Mouse (Mus musculus) CH12.LX (cell line): ENCODE results near the gene Rrm2. TPM values are rescaled to one million over a fixed set of nuclear protein-coding genes. Genes with fewer than 3 reads are reported as not detected.
"Not testable (repeated sequence)": the region's sequence is repeated elsewhere in the genome, so short reads cannot be mapped to it uniquely, and the experiment has no call there.

ENCODE experiments used
- DNase-seq: peaks from one replicate; pipeline ENCODE4 v3.0.0-alpha.2; 2013; ENCODE audit errors: extremely low read depth
- H3K27ac ChIP-seq: 2 replicates; pipeline ENCODE4 v1.5.1; 2012; ENCODE audit warnings: low read depth, mild to moderate bottlenecking, control low read depth, moderate library complexity; ENCODE audit not compliant: insufficient read depth
- H3K27me3 ChIP-seq: replicated peaks from 2 replicates; pipeline ENCODE3; 2012; ENCODE audit warnings: inconsistent platforms
- H3K36me3 ChIP-seq, 2 experiments: replicated peaks in 1 of 2; 2 replicates each; pipeline versions ENCODE3 to v1.6.1; 2012; ENCODE audit warnings: inconsistent platforms in 1 of 2, low read length in 1 of 2, mild to moderate bottlenecking in 1 of 2, mixed read lengths in 1 of 2, moderate library complexity in 1 of 2; ENCODE audit not compliant: control insufficient read depth in 1 of 2, insufficient read depth in 1 of 2
- H3K4me1 ChIP-seq, 2 experiments: 2 replicates each; pipeline ENCODE4 v1.6.1; 2012; ENCODE audit warnings: inconsistent platforms in 1 of 2, moderate library complexity in 1 of 2; ENCODE audit not compliant: insufficient read depth in 2 of 2, control insufficient read depth in 1 of 2
- H3K4me2 ChIP-seq: 2 replicates; pipeline ENCODE4 v1.6.1; 2012; ENCODE audit warnings: low read depth, mild to moderate bottlenecking, control low read depth; ENCODE audit not compliant: poor library complexity, insufficient read depth, severe bottlenecking
- H3K4me3 ChIP-seq, 3 experiments: fragments of 150-350 bp in 1 of 3; sonication (generic) in 1 of 3; replicated peaks in 1 of 3; 2 replicates each; pipeline versions ENCODE3 to v1.5.1; 2011 to 2012; ENCODE audit warnings: low read depth in 2 of 3, low read length in 2 of 3, mild to moderate bottlenecking in 2 of 3, moderate library complexity in 2 of 3, control low read depth in 1 of 3, improper control_type of control experiment in 1 of 3, inconsistent platforms in 1 of 3, mixed read lengths in 1 of 3; ENCODE audit not compliant: poor library complexity in 1 of 3
- H3K79me2 ChIP-seq: replicated peaks from 2 replicates; pipeline ENCODE4 v1.6.1; 2012; ENCODE audit warnings: mild to moderate bottlenecking, moderate library complexity; ENCODE audit not compliant: control insufficient read depth, poor library complexity, insufficient read depth, severe bottlenecking; ENCODE audit errors: extremely low read depth
- H3K9ac ChIP-seq: 2 replicates; pipeline ENCODE4 v1.6.1; 2012; ENCODE audit warnings: low read depth, mild to moderate bottlenecking, control low read depth, moderate library complexity; ENCODE audit not compliant: insufficient read depth
- H3K9me3 ChIP-seq: replicated peaks from 2 replicates; pipeline ENCODE3; 2012; ENCODE audit warnings: low read length, inconsistent platforms, mixed read lengths
- CTCF ChIP-seq, 2 experiments: IDR thresholded peaks in 1 of 2; conservative IDR thresholded peaks in 1 of 2; 2 replicates each; pipeline ENCODE4 v1.5.1; 2011 to 2012; ENCODE audit warnings: low read depth in 2 of 2, low read length in 2 of 2, improper control_type of control experiment in 1 of 2, inconsistent platforms in 1 of 2, mild to moderate bottlenecking in 1 of 2, moderate library complexity in 1 of 2
- ELF1 ChIP-seq: IDR thresholded peaks from 2 replicates; pipeline ENCODE4 v1.6.1; 2014; ENCODE audit warnings: low read depth, mild to moderate bottlenecking, inconsistent platforms, low read length, improper control_type of control experiment
- EP300 ChIP-seq: IDR thresholded peaks from 2 replicates; pipeline ENCODE4 v1.6.1; 2011; ENCODE audit warnings: low read length, improper control_type of control experiment
- IRF4 ChIP-seq: IDR thresholded peaks from 2 replicates; pipeline ENCODE4 v1.6.1; 2014; ENCODE audit warnings: low read depth, mild to moderate bottlenecking, inconsistent platforms, low read length, improper control_type of control experiment
- JUND ChIP-seq: conservative IDR thresholded peaks from 2 replicates; pipeline ENCODE4 v1.6.1; 2011; ENCODE audit warnings: low read depth, low read length, improper control_type of control experiment
- MAFK ChIP-seq: IDR thresholded peaks from 2 replicates; pipeline ENCODE4 v1.6.1; 2011; ENCODE audit warnings: low read length, improper control_type of control experiment; ENCODE audit not compliant: insufficient replicate concordance
- MAZ ChIP-seq: IDR thresholded peaks from 2 replicates; pipeline ENCODE4 v1.6.1; 2012; ENCODE audit warnings: low read depth, mild to moderate bottlenecking, inconsistent platforms, low read length, improper control_type of control experiment, moderate library complexity
- MXI1 ChIP-seq: IDR thresholded peaks from 2 replicates; pipeline ENCODE4 v1.6.1; 2011; ENCODE audit warnings: mild to moderate bottlenecking, low read depth, low read length, improper control_type of control experiment
- NRF1 ChIP-seq: IDR thresholded peaks from 2 replicates; pipeline ENCODE4 v1.6.1; 2014; ENCODE audit warnings: low read depth, mild to moderate bottlenecking, inconsistent platforms, low read length, improper control_type of control experiment, moderate library complexity
- PAX5 ChIP-seq: IDR thresholded peaks from 2 replicates; pipeline ENCODE4 v1.6.1; 2012; ENCODE audit warnings: low read length, inconsistent platforms, mixed read lengths
- RAD21 ChIP-seq: IDR thresholded peaks from 2 replicates; pipeline ENCODE4 v1.6.1; 2011; ENCODE audit warnings: low read depth, mild to moderate bottlenecking, low read length, improper control_type of control experiment, moderate library complexity
- SIN3A ChIP-seq: IDR thresholded peaks from 2 replicates; pipeline ENCODE4 v1.6.1; 2012; ENCODE audit warnings: low read length, improper control_type of control experiment, inconsistent platforms
- SMC3 ChIP-seq: IDR thresholded peaks from 2 replicates; pipeline ENCODE4 v1.6.1; 2011; ENCODE audit warnings: low read depth, low read length, improper control_type of control experiment
- TCF12 ChIP-seq: IDR thresholded peaks from 2 replicates; pipeline ENCODE4 v1.6.1; 2014; ENCODE audit warnings: low read depth, mild to moderate bottlenecking, inconsistent platforms, low read length, improper control_type of control experiment
- USF2 ChIP-seq: conservative IDR thresholded peaks from 2 replicates; pipeline ENCODE4 v1.6.1; 2011; ENCODE audit warnings: low read depth, low read length, improper control_type of control experiment
- ZKSCAN1 ChIP-seq: IDR thresholded peaks from 2 replicates; pipeline ENCODE4 v1.6.1; 2012; ENCODE audit warnings: low read depth, inconsistent platforms, low read length, improper control_type of control experiment, borderline replicate concordance
- ZNF384 ChIP-seq: IDR thresholded peaks from 2 replicates; pipeline ENCODE4 v1.6.1; 2012; ENCODE audit warnings: low read depth, low read length, improper control_type of control experiment, inconsistent platforms
- dilution Hi-C: fragments of 300-500 bp; cut with MboI; formaldehyde crosslinking; loops from 2 replicates; pipeline ENCODE4 v1.14.3; 2020; ENCODE audit warnings: low sequenced_read_pairs; ENCODE audit not compliant: extremely low pct_unique_long_range_greater_than_20kb, extremely low pct_ligation_motif_present
- in situ Hi-C: fragments of 300-500 bp; cut with MboI; formaldehyde crosslinking; loops from 3 replicates; pipeline ENCODE4 v1.14.3; 2019; ENCODE audit warnings: low sequenced_read_pairs, low pct_ligation_motif_present, low pct_unique_long_range_greater_than_20kb, mixed read lengths
- polyA plus RNA-seq: library from polyadenylated mRNA; unstranded; fragments of >175 nt; gene quantifications from 2 replicates; pipeline ENCODE4 v1.2.1, GENCODE M21; 2012; ENCODE audit warnings: low read depth; ENCODE audit not compliant: insufficient read length
- total RNA-seq, 2 experiments: library from RNA; depleted of rRNA; stranded (reverse); fragments of 300-350 nt in 1 of 2; fragments of >200 nt in 1 of 2; gene quantifications; 2 replicates each; pipeline ENCODE4 v1.2.3; 2012 to 2014

The Rrm2 gene
- total and polyA plus RNA-seq, 3 experiments: 89.0 to 214 (median 180) TPM

DNA sequence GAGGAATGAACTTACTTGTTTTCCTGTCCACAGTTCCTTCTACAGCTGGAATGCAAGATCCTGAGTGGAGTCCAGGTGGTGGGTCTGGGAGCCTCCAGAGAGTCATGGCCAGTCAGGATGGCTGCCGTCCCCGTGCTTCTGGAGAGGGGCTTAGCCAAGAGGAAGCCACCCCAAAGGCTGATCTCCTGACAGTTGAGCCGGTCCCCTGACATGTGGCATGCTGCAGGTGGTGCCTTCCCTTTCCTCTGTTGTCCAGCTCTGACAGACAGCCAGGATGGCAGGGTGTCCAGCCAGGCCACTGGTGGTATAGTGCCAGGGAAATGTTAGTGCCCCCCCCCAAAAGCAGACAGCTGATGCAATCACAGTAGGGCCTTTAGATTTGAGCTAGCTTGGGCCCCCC, 9.5 kb upstream of the Rrm2 start:
- Histone ChIP-seq H3K27me3 (no peaks in the 10 kb centered on the region), H3K79me2 (no peaks in the 10 kb centered on the region), H3K9ac (no peak overlapping the region), H3K4me3 (no peak overlapping the region), H3K4me1 (peaks cover 3 to 9% of the 10 kb centered on the region in 2 experiments; a peak in 3 of 4 replicates), H3K9me3 (no peaks in the 10 kb centered on the region), H3K27ac (no peak overlapping the region), H3K4me2 (no peak overlapping the region), H3K36me3 (peaks cover 0 to 11% of the 10 kb centered on the region in 2 experiments)
- dilution Hi-C loops (no loop called here), in situ Hi-C loops (loop anchor here (5.0 kb wide), 2 partner anchors 96 to 221 kb away; no protein-coding TSS in a partner anchor)
- TF ChIP-seq ZKSCAN1 (no peak), IRF4 (no peak), ELF1 (no peak), EP300 (no peak), NRF1 (no peak)
- no peak for DNase-seq

DNA sequence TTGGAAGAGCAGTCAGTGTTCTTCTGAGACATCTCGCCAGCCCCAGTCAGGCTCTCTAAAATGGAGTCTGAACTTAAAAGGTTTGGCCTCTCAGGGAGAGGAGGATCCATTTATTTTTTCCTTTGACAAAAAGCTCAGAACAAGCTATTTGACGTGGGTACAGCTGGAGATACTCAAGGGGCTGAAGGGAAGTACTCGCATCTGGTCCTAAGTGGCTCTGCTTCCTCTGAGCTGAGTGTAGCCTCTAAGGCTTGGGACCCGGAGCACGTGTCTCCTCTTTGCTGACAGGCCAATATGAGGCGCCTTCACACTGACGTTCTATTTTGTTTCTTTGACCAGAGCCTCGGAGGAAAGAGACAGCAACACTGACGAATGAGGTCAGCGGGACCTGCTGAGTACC, 8.5 kb upstream of the Rrm2 start:
- Histone ChIP-seq H3K4me1 (peaks cover 3 to 9% of the 10 kb centered on the region in 2 experiments; a peak in 3 of 4 replicates), H3K9me3 (no peaks in the 10 kb centered on the region), H3K36me3 (peaks cover 0 to 17% of the 10 kb centered on the region in 2 experiments), H3K27ac (no peak overlapping the region), H3K4me3 (no peak overlapping the region), H3K27me3 (no peaks in the 10 kb centered on the region), H3K4me2 (no peak overlapping the region), H3K9ac (no peak overlapping the region), H3K79me2 (no peaks in the 10 kb centered on the region)
- TF ChIP-seq NRF1 (no peak), USF2 (no peak), MXI1 (no peak), MAFK (no peak), TCF12 (no peak), IRF4 (no peak), JUND (no peak), SIN3A (no peak), MAZ (no peak), PAX5 (no peak)
- DNase-seq: no peak
- in situ Hi-C loops: loop anchor here (5.0 kb wide), 2 partner anchors 97 to 222 kb away; no protein-coding TSS in a partner anchor
- dilution Hi-C loops: no loop called here

DNA sequence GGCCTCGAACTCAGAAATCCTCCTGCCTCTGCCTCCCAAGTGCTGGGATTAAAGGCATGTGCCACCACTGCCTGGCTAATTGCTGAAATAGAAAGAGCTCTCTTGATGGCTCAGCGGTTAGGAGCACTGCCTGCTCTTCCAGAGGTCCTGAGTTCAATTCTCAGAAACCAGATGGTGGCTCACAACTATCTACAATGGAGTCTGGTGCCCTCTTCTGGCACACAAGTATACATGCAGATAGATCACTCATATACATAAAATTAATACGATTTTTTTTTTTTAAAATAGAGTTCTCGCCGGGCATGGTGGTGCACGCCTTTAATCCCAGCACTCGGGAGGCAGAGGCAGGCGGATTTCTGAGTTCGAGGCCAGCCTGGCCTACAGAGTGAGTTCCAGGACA, 6.4 kb upstream of the Rrm2 start:
- H3K27ac ChIP-seq, H3K4me2 ChIP-seq, H3K27me3 ChIP-seq, H3K9me3 ChIP-seq: not testable (repeated sequence)
- peak; percentile 38 for DNase-seq
- Histone ChIP-seq H3K4me1 (peaks cover 5 to 29% of the 10 kb centered on the region in 2 experiments; a peak in 3 of 4 replicates), H3K36me3 (peaks cover 0 to 18% of the 10 kb centered on the region in 2 experiments)
- peak; percentile 43 for TF ChIP-seq ZNF384
- peak; percentile 25 for TF ChIP-seq RAD21
- TF ChIP-seq SMC3: peak; percentile 6; the same call in 1 of the 2 replicates
- TF ChIP-seq CTCF (conservative IDR thresholded peaks at IDR 0.05 in 1 of 2, IDR thresholded peaks at IDR 0.05 in 1 of 2; ENCODE audit: low read depth in 2 of 2, low read length in 2 of 2): peak in 1 of 2 experiments; percentile 50; a peak in 2 of 4 replicates
- TF ChIP-seq, all 38 proteins: peak for 4; not testable (repeated sequence) for 34
- H3K79me2 ChIP-seq, in situ Hi-C loops, H3K9ac ChIP-seq, dilution Hi-C loops, H3K4me3 ChIP-seq: not testable (repeated sequence)
